Mouse (Mus musculus): Measurements from ENCODE around the gene Polr3gl. TPM values are rescaled to one million over a fixed set of nuclear protein-coding genes. Genes with fewer than 3 reads are reported as not detected.

Polr3gl gene
- polyA plus RNA-seq, 1 experiment from 2014 or later: 35.3 TPM

DNA sequence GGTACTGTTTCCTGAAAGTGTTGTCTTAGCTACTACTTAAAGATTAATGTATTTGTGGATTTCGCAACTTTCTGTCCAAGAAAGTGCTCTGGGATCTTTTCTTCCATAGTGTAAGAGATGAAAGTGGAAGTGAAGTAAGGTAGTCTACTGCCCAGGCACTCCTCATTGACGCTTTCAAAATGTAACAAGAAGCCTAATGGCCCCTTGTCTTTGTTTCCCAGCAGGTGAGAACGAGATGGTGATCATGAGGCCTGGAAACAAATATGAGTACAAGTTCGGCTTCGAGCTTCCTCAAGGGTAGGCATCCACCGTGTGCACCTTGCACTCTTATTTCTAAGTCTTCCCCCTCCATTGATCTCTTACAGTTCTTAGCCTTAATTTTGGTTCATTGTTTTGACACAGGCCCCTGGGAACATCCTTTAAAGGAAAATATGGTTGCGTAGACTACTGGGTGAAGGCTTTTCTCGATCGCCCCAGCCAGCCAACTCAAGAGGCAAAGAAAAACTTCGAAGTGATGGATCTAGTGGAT lies 35.2 kb downstream of the Polr3gl start:
- Histone ChIP-seq H3K4me3 (replicated peaks) (peak overlapping the region; percentile 65), H3K27ac (peak overlapping the region; percentile 96)
- 12% methylated on average over 10 of the region's 10 CpGs for whole genome bisulfite sequencing

DNA sequence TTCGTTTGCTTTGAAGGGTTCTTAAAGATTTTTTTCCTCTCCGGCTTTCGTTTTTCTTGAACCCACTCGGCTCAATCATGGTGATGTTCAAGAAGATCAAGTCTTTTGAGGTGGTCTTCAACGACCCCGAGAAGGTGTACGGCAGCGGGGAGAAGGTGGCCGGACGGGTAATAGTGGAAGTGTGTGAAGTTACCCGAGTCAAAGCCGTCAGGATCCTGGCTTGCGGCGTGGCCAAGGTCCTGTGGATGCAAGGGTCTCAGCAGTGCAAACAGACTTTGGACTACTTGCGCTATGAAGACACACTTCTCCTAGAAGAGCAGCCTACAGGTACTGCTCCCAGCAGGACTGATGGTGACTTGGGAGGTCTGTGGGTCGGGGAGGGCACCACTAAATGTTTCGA lies 35.8 kb downstream of the Polr3gl start:
- Histone ChIP-seq H3K9me3 (no peaks in the 10 kb centered on the region), H3K36me3 (peaks cover 20% of the 10 kb centered on the region), H3K4me3 (replicated peaks) (peak overlapping the region; percentile 65), H3K4me2 (peak overlapping the region; percentile 60), H3K27me3 (replicated peaks) (no peaks in the 10 kb centered on the region), H3K4me1 (peaks cover 53% of the 10 kb centered on the region), H3K9ac (peak overlapping the region; percentile 77), H3K27ac (peak overlapping the region; percentile 96)
- ATAC-seq (ENCODE audit: insufficient read depth, low FRiP score, low read depth): no peak
- under 1% methylated on average over 17 of the region's 17 CpGs for WGBS

More for the DNA sequence above, 35.2 kb downstream of the Polr3gl start:
- H3K36me3 ChIP-seq: peaks cover 20% of the 10 kb centered on the region
- H3K9ac ChIP-seq: peak overlapping the region; percentile 77
- no peaks in the 10 kb centered on the region for H3K27me3 ChIP-seq (replicated peaks)
- peak overlapping the region; percentile 60 for H3K4me2 ChIP-seq
- H3K4me1 ChIP-seq: peaks cover 50% of the 10 kb centered on the region
- no peak for ATAC-seq (ENCODE audit: insufficient read depth, low FRiP score, low read depth)
- H3K9me3 ChIP-seq: no peaks in the 10 kb centered on the region

DNA sequence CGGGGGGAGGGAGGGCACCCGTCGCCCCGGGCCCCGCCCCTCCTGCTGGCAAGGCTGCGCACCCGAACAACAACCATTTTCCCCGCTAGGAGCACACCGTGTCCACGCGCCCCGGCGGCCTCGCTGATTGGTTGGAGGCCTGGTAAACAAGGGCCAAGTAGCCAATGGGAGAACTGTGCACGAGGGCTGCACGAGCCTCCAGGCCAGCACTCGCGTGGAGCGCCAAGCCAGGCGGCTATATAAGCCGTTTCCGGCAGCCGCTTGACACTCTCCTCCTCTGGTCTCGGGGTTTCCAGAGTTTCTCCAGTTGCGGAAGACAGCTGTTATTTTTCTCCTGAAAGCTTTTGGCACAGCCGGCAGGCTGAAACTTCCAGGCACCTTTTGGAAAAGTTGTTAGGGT lies 36.3 kb downstream of the Polr3gl start, which contains the start of gene Txnip:
Gene Txnip (plus strand): TSS at position 264 of the 400 bp plus-strand sequence.
- peaks cover 53% of the 10 kb centered on the region for H3K4me1 ChIP-seq

DNA sequence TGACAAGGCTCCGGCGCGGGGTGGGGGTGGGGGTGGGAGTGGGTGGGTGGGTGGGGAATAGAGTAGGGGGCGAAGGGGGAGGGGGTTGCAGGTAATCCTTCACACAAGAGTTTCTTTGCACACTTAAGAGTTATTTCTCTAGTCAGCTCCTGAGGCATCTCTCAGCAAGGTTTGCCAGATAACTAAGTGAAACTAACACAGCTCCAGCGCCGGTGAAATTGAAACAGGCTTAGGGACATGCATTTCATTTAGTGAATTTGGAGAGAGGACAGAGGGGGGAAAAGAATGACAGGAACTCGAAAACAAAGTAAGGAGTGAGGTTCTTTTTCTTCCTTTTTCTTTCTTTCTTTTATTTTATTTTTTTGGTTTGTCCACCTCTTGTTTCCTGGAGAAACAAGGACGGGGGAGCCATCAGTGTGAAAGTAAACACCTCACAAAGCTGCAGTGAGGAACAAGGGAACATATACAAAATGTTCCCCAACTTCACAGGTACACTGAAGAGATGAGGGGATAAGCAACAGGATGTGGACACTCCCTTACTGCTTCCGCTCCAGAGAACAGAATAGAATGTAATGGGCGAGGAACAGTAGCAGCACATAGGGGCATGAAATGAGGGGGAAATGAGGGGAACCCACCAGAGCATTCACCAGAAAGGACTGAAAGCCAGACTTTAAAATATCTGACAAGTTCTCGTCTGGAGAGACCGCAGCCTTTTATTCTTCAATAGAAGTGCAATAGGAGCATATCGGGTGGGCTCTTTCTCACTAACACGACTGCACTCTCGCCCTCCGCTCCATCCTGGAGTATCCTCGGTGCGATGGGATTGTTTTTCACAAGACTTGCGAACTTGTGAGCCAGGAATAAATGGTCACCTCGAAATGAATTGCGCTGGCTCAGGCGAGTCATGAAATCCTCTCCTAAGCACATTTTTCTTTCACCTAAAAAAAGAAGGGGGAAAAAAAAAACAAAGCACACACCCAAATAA lies 37.0 kb downstream of the Polr3gl start:
- no peak for ATAC-seq (ENCODE audit: insufficient read depth, low FRiP score, low read depth)
- peaks cover 20% of the 10 kb centered on the region for H3K36me3 ChIP-seq
- 2% methylated on average over 22 of the region's 22 CpGs for WGBS
- peak overlapping the region; percentile 87 for H3K4me2 ChIP-seq
- H3K9ac ChIP-seq: peak overlapping the region; percentile 53
- no peaks in the 10 kb centered on the region for H3K27me3 ChIP-seq (replicated peaks)
- peak overlapping the region; percentile 96 for H3K27ac ChIP-seq
- peak overlapping the region; percentile 65 for H3K4me3 ChIP-seq (replicated peaks)
- peaks cover 48% of the 10 kb centered on the region for H3K4me1 ChIP-seq
- no peaks in the 10 kb centered on the region for H3K9me3 ChIP-seq

More for the DNA sequence above, 36.3 kb downstream of the Polr3gl start, which contains the start of gene Txnip:
- Histone ChIP-seq H3K27me3 (replicated peaks) (no peaks in the 10 kb centered on the region), H3K9ac (peak within 1 kb of the TSS; percentile 77), H3K9me3 (no peaks in the 10 kb centered on the region), H3K36me3 (peaks cover 20% of the 10 kb centered on the region), H3K4me2 (peak within 1 kb of the TSS; percentile 87), H3K4me3 (replicated peaks) (peak within 1 kb of the TSS; percentile 65), H3K27ac (peak within 1 kb of the TSS; percentile 96)
- WGBS: under 1% methylated on average over 26 of the region's 26 CpGs
- peak; percentile 99 for ATAC-seq (ENCODE audit: insufficient read depth, low FRiP score, low read depth)

DNA sequence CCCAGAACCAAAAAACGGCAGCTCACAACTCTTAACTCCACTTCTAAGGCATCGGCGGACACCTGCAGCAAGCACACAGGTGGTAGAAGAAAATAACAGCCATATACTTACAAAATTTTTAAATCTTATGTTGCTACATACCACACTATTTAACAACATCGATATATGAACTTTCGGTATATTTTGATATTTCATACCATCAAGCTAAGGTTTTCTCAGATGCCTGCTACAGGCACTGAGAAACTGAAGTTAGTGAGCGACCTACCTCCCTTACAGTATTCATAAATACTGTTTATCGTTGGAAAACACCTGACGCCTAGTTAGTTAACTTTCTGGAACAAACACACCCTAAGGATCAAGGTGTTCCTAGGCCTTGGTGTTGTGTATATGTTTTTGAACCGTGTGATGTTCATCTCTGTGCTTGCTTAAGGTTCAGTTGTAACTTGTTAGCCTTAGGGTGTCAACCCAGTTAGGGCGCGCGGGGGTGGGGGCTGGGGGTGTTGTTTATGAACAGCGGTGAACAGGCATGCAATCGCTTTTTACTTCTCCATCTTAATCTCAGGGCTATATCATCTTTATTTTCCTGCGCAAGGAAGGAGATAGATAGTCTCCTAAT lies 37.9 kb downstream of the Polr3gl start:
- no peak for ATAC-seq (ENCODE audit: insufficient read depth, low FRiP score, low read depth)
- Histone ChIP-seq H3K4me3 (replicated peaks) (peak overlapping the region; percentile 65; the same call in 1 of the 2 replicates), H3K4me2 (peak overlapping the region; percentile 87; the same call in 1 of the 2 replicates), H3K9ac (no peak overlapping the region), H3K27me3 (replicated peaks) (no peaks in the 10 kb centered on the region), H3K9me3 (no peaks in the 10 kb centered on the region), H3K4me1 (peaks cover 42% of the 10 kb centered on the region), H3K27ac (peak overlapping the region; percentile 96), H3K36me3 (peaks cover 16% of the 10 kb centered on the region)
- 67% methylated on average over 15 of the region's 15 CpGs for WGBS

DNA sequence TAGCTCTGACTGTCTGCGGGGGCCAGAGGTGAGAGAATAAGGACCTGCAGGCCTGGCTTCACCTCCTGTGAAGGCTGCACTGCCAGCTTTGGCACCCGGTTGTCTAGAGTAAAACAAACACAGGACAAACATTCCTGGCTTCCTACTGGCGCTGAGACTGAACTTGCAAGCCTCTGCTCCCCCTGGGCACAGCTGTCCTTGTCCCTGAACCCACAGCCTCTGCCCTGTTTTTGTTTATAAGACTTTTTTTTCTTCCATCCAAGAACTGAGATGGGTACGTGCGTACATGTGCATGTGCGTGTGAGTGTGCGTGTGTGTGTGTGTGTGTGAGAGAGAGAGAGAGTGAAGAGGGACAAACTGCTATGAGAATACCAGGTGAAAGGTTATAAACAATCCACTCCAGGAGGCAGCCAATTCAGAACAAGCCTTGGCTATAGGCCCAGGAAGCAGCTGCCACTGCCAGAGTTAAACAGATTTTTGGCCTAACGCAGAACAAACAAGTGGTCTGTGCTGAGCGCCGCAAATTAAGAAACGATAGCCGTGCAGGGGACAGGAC lies 38.9 kb downstream of the Polr3gl start:
- H3K27me3 ChIP-seq (replicated peaks): no peaks in the 10 kb centered on the region
- H3K4me1 ChIP-seq: peaks cover 36% of the 10 kb centered on the region
- H3K4me3 ChIP-seq (replicated peaks): no peak overlapping the region
- peak overlapping the region; percentile 25; the same call in 1 of the 2 replicates for H3K4me2 ChIP-seq
- no peak overlapping the region for H3K9ac ChIP-seq
- H3K27ac ChIP-seq: peak overlapping the region; percentile 96
- 0 out of 2 replicates have a peak, but pooled peaks cover 6% of the 10 kb centered on the region for H3K36me3 ChIP-seq
- H3K9me3 ChIP-seq: no peaks in the 10 kb centered on the region
- 24% methylated on average over 12 of the region's 12 CpGs for WGBS
- peak; percentile 28; the same call in 1 of the 2 replicates for ATAC-seq (ENCODE audit: insufficient read depth, low FRiP score, low read depth)

DNA sequence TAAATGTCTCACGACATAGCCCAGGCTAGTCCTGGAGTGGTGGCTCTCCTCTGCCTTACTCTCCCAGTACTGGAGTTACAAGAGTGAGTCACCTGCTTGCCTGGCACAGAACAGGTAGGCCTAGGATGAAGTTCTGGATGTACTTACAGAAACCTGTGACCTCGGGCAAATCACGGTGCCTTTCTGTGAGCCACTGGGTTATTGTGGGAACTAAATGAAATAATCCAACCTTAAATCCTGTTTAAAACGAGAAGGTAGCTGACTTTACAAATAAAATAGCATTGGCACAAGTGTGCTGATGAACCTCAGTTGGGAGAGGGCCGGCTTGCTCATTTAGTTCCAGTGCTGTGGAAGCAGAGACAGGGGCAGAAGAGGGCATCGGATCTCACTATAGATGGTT lies 39.7 kb downstream of the Polr3gl start:
- Histone ChIP-seq H3K4me2 (no peak overlapping the region), H3K9me3 (no peaks in the 10 kb centered on the region), H3K27ac (peak overlapping the region; percentile 40; the same call in 1 of the 2 replicates), H3K4me1 (peaks cover 28% of the 10 kb centered on the region), H3K27me3 (replicated peaks) (no peaks in the 10 kb centered on the region), H3K9ac (no peak overlapping the region), H3K4me3 (replicated peaks) (no peak overlapping the region), H3K36me3 (no peaks in the 10 kb centered on the region)
- 79% methylated on average over 6 of the region's 6 CpGs for WGBS
- ATAC-seq (ENCODE audit: insufficient read depth, low FRiP score, low read depth): no peak

DNA sequence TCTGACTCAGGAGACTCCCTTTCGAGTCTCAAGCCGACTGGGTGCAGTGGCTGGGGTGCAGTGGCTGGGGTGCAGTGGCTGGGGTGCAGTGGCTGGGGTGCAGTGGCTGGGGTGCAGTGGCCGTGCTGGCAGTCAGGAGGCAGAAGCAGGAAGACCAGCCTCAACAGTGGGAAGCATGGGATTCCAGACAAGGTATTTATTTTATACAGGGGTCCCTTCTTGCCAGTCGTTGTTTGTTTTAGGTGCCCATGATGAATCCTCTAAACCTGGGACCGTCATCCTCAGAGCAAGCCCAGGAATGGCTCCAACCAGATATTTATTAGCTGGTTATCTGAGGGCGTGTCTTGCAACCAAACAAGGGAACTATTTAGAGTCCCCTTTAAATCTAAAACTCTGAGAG lies 40.4 kb downstream of the Polr3gl start:
- no peak for ATAC-seq (ENCODE audit: insufficient read depth, low FRiP score, low read depth)
- Histone ChIP-seq H3K4me1 (peaks cover 28% of the 10 kb centered on the region), H3K4me3 (replicated peaks) (no peak overlapping the region), H3K27ac (0 out of 2 replicates have a peak overlapping the region, but pooled peaks have one; percentile 40), H3K36me3 (no peaks in the 10 kb centered on the region), H3K4me2 (no peak overlapping the region), H3K9me3 (no peaks in the 10 kb centered on the region), H3K9ac (no peak overlapping the region), H3K27me3 (replicated peaks) (no peaks in the 10 kb centered on the region)
- 65% methylated on average over 6 of the region's 6 CpGs for WGBS

DNA sequence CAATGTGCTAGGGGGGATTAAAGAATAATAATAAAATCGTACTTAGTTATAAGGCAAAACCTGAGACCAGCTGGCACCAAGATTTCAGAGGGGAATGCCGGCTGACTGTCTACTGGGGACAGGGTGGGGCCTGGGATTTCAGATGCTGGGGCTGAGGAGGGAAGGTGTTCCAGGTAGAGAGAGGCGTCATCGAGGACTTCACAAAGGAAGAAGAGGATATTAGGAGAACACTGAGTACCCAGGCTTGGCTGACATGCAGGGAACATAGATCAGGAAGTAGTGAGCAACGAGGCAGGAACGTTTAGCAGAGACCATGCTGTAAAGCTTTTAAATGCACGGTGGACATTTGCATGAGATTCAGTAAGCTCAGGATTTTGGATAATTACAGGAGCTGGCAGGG lies 42.1 kb downstream of the Polr3gl start:
- H3K27ac ChIP-seq: 0 out of 2 replicates have a peak overlapping the region, but pooled peaks have one; percentile 59
- peaks cover 31% of the 10 kb centered on the region for H3K4me1 ChIP-seq
- WGBS: 52% methylated on average over 7 of the region's 7 CpGs
- no peak overlapping the region for H3K4me3 ChIP-seq (replicated peaks)
- ATAC-seq (ENCODE audit: insufficient read depth, low FRiP score, low read depth): no peak
- H3K4me2 ChIP-seq: no peak overlapping the region; the same call in 1 of the 2 replicates
- no peak overlapping the region for H3K9ac ChIP-seq
- H3K36me3 ChIP-seq: no peaks in the 10 kb centered on the region
- no peaks in the 10 kb centered on the region for H3K9me3 ChIP-seq
- H3K27me3 ChIP-seq (replicated peaks): no peaks in the 10 kb centered on the region

DNA sequence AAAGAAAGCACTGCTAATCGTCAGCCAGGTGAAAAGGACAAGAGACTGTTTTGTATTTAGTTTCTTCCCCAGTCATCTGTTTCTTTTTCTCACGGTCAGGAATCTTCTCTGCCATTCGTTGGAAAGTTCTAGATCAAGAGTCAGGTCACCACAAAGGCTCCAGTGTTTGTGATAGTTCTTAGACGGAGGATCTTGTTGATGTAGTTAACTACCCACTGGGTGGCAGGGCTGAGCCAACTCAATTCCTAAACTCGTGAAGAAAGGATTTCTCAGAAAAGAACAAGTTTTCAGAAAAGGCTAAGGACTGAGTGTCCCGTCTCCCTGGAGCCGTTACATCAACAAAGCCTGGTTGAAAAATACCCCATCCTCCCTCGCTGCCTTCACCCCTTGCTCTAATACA lies 42.8 kb downstream of the Polr3gl start:
- H3K27ac ChIP-seq: peak overlapping the region; percentile 59
- WGBS: 7% methylated on average over 8 of the region's 8 CpGs

DNA sequence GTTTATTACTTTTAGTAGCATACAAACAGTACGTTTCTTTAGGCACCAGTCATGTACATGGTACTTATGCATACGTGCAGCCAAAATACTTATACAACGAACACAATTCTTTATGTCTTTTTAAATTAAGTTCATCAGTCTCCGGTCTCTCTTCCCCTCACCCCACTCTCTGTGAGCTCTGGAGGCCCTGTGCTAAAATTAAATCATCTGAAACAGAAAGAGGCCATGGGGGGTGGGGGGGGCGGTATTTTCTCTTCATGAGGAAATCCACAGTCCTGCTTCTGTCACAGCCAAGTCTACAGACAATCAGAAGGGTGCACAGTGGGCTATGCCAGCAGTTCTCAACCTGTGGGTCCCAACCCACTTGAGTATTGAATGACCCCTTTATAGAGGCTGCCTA lies 44.6 kb downstream of the Polr3gl start:
- Histone ChIP-seq H3K4me2 (no peak overlapping the region), H3K27me3 (replicated peaks) (no peaks in the 10 kb centered on the region), H3K9ac (no peak overlapping the region), H3K36me3 (no peaks in the 10 kb centered on the region), H3K4me3 (replicated peaks) (no peak overlapping the region), H3K27ac (no peak overlapping the region), H3K4me1 (0 out of 2 replicates have a peak, but pooled peaks cover 12% of the 10 kb centered on the region), H3K9me3 (no peaks in the 10 kb centered on the region)
- 76% methylated on average over 5 of the region's 5 CpGs for WGBS
- no peak for ATAC-seq (ENCODE audit: insufficient read depth, low FRiP score, low read depth)

More for the DNA sequence above, 42.8 kb downstream of the Polr3gl start:
- no peaks in the 10 kb centered on the region for H3K9me3 ChIP-seq
- ATAC-seq (ENCODE audit: insufficient read depth, low FRiP score, low read depth): no peak
- no peaks in the 10 kb centered on the region for H3K27me3 ChIP-seq (replicated peaks)
- peaks cover 30% of the 10 kb centered on the region for H3K4me1 ChIP-seq
- no peak overlapping the region; the same call in 1 of the 2 replicates for H3K4me2 ChIP-seq
- no peaks in the 10 kb centered on the region for H3K36me3 ChIP-seq
- H3K4me3 ChIP-seq (replicated peaks): no peak overlapping the region
- H3K9ac ChIP-seq: no peak overlapping the region
